19 mouse cellular contexts compared by ENCODE assay signal in the genomic region with DNA sequence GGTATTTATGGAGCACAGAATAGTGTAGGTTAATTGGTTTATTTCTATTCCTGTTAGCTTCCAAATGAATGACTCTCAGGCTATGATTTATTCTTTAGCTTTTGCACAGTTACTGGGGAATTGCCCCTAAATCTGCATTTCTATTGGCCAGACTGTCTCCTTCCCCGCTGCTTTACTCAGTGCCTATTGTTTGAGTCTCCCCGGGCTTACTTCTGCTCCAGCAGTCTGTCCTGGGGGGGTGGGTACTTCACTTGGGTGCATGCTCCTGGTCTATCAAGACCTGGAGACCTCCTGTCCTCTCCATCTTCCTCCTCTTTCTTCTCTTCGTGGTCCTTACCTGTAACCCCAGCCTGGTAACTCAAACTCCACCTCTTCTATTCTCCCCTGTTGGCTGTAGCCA. TPM values are rescaled to one million over a fixed set of nuclear protein-coding genes. Genes with fewer than 3 reads are reported as not detected.
"Had no signal": no experiment of that assay in that cellular context is flagged by ENCODE, and none has a peak within 500 bp of the region (broad histone marks: within the 10 kb centered on the region; RNA-seq: fewer than 3 reads in every experiment).

No protein-coding gene starts in this region.

- H3K27ac ChIP-seq: neural tube, embryonic 15.5 days; stomach, embryonic 15.5 days; stomach, postnatal 0 days had no signal

- H3K4me2 ChIP-seq: neural tube, embryonic 15.5 days; stomach, embryonic 15.5 days had no signal

- DNase-seq: retina, postnatal 1 day; right cerebral cortex, adult 18-20 months; right cerebral cortex, postnatal 14 days; right cerebral cortex, postnatal 25 days; right cerebral cortex, postnatal 4 days; spleen, adult 18-20 months; thymus, adult 18-20 months; thymus, adult 2 months; thymus, postnatal 14 days; thymus, postnatal 25 days; thymus, postnatal 36 days; thymus, postnatal 4 days had no signal

- H3K36me3 ChIP-seq: neural tube, embryonic 15.5 days; stomach, embryonic 15.5 days had no signal

- H3K9ac ChIP-seq: neural tube, embryonic 15.5 days; stomach, embryonic 15.5 days had no signal

- H3K4me1 ChIP-seq: neural tube, embryonic 15.5 days; stomach, embryonic 15.5 days had no signal

- H3K9me3 ChIP-seq: neural tube, embryonic 15.5 days; stomach, embryonic 15.5 days had no signal

- H3K27me3 ChIP-seq: neural tube, embryonic 15.5 days; stomach, embryonic 15.5 days had no signal

- H3K4me3 ChIP-seq: neural tube, embryonic 15.5 days; stomach, embryonic 15.5 days had no signal

RNA-seq across cellular contexts. Expression of a gene that starts 36.7 kb away (rescaled TPM):
- polyA plus RNA-seq: neural tube, embryonic 14.5 days; stomach, embryonic 14.5 days; stomach, embryonic 15.5 days; stomach, embryonic 16.5 days; testis, adult 2 months had no signal
